Mouse (Mus musculus): ENCODE measurements around the gene Ssx9.
"Not testable (repeated sequence)": the region's sequence is repeated elsewhere in the genome, so short reads cannot be mapped to it uniquely, and the experiment has no call there.

Gene Ssx9

DNA sequence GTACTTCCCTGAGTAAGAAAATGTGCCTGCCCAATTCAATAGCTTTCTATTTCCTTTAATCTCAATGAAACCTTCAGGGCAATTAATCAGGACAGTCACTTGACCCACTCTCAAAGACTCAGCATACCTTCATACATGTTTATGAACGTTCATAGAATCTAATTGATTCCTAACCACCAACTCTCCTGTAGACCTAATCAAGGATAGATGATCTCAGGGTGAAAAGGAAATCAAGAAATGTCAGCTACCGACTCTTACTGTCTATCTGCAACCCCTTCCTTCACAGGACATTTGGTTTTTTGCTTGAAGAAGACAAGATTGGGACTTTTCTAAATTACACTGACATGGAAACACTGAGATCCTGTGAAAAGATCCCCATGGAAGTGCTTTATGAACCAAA is at the start of gene Ssx9:
TSS of gene Ssx9 (plus strand) at position 301 of the 400 bp plus-strand sequence.
- not testable (repeated sequence) for DNase-seq (ENCODE audit: low read depth)

DNA sequence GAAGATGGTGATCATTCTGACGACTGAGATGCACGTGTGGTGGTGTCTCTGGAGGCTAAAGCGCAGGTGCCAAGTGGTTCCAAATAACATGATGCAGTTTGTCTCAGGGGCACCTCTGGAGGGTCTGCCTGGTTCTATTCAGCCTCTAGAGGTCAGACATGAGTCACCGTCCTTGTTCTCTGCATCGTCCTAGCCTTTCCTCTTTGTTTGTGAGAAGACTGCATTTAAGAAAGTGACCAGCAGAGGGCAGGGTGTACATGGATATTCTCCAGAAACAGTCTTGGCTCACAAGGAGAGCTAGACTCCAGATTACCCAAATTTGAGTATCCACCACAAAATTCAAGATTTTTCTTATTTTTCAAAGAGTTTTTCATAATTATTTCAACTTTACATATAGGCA is 15.3 kb upstream of the Ssx9 start:
- peak; percentile 66 for DNase-seq (ENCODE audit: low read depth)

DNA sequence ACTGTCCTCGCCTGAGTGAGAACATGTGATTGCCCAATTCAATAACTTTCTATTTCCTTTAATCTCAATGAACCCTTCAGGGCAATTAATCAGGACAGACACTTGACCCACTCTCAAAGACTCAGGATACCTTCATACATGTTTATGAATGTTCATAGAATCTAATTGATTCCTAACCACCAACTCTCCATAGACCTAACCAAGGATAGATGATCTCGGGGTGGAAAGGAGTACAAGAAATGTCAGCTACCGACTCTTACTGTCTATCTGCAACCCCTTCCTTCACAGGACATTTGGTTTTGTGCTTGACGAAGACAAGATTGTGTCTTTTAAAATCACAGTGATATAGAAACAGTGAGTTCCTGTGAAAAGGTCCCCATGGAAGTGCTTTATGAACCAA is 55.2 kb downstream of the Ssx9 start, which contains the start of gene Ssxb5:
TSS of gene Ssxb5 (plus strand) at position 301 of the 400 bp plus-strand sequence.
- not testable (repeated sequence) for DNase-seq (ENCODE audit: low read depth)

Measured in 416B (cell line).